Mouse (Mus musculus): ENCODE results near the gene Ssb. TPM values are rescaled to one million over a fixed set of nuclear protein-coding genes. Genes with fewer than 3 reads are reported as not detected.
"Not testable (repeated sequence)": the region's sequence is repeated elsewhere in the genome, so short reads cannot be mapped to it uniquely, and the experiment has no call there.

Gene Ssb
- polyA plus RNA-seq, 1 experiment = 460 TPM

DNA sequence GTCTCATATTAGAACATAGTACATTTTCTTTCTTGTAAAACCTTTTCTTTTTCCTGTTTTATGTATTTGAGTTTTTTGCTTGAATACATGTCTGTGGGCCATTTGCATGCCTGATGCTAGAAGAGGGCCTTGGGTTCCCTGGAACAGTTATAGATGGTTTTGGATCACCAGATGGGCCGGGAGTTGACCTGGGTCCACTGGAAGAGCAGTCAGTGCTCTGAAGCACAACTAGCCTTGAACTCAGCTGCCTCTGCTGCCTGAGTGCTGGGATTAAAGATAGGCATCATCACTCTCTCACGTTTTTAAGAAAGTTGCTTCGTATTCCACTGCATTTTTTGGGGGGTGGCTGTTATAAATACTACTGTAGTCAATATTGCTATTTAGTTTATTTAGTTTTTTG, 42.2 kb downstream of the Ssb start:
- Histone ChIP-seq H3K27ac (ENCODE audit: insufficient read depth, low read length) (no peak overlapping the region), H3K36me3 (ENCODE audit: control insufficient read depth, insufficient read depth, low read length, poor library complexity, severe bottlenecking) (peaks cover 2% of the 10 kb centered on the region; the same call in 1 of the 2 replicates), H3K9me3 (replicated peaks; ENCODE audit: control insufficient read depth, insufficient read depth, low read length, poor library complexity, severe bottlenecking) (no peaks in the 10 kb centered on the region), H3K4me1 (ENCODE audit: control insufficient read depth, insufficient read depth, low read length) (no peaks in the 10 kb centered on the region), H3K27me3 (ENCODE audit: control insufficient read depth, insufficient read depth, low read length, poor library complexity, severe bottlenecking) (no peaks in the 10 kb centered on the region), H3K9ac (ENCODE audit: low read depth, poor library complexity, severe bottlenecking) (no peak overlapping the region), H3K4me3 (ENCODE audit: low read depth, low read length) (no peak overlapping the region)
- TF ChIP-seq POLR2A (IDR thresholded peaks at IDR 0.05; ENCODE audit: insufficient read depth, low read length) (no peak), CTCF (IDR thresholded peaks at IDR 0.05; ENCODE audit: low read depth, low read length) (no peak), EP300 (IDR thresholded peaks at IDR 0.05; ENCODE audit: insufficient read depth, low read depth, low read length) (no peak)

DNA sequence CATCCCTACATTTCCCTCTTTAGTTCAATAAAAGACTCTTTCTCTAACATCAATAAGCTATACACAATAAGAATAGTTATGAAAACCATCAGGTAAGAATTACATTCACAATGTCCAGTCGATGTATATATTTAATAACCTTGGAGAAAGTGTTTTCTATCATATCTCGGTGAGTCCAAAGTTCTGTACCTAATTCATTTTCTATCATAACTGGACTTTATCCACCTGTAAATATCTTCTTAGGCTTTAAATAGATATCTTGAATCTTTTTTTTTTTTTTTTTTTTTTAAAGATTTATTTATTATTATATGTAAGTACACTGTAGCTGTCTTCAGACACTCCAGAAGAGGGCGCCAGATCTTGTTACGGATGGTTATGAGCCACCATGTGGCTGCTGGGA, 46.0 kb downstream of the Ssb start:
- not testable (repeated sequence) for H3K4me1 ChIP-seq (ENCODE audit: control insufficient read depth, insufficient read depth, low read length); H3K36me3 ChIP-seq (ENCODE audit: control insufficient read depth, insufficient read depth, low read length, poor library complexity, severe bottlenecking); H3K4me3 ChIP-seq (ENCODE audit: low read depth, low read length); H3K27ac ChIP-seq (ENCODE audit: insufficient read depth, low read length); H3K9me3 ChIP-seq (replicated peaks; ENCODE audit: control insufficient read depth, insufficient read depth, low read length, poor library complexity, severe bottlenecking); H3K27me3 ChIP-seq (ENCODE audit: control insufficient read depth, insufficient read depth, low read length, poor library complexity, severe bottlenecking); H3K9ac ChIP-seq (ENCODE audit: low read depth, poor library complexity, severe bottlenecking)

DNA sequence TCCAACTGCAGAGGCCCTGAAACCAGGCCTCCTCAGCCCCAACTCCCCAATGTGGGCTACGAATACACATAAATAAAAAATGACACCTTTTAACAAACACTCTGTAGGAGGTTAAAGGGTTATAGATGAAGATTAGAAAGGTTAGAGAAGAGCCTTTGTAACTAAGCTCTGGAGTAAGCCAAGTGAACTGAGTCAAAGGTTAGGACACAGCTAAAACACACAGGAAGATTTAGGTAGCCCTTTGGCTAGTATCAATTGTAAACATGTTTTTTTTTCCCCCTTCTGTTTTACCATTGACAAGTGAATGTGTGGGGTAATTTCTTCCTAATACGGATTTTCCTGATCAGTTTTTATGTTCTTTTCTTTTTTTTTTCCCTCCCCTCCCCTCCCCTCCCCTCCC, 51.4 kb downstream of the Ssb start:
- H3K4me1 ChIP-seq (ENCODE audit: control insufficient read depth, insufficient read depth, low read length) = peaks cover 2% of the 10 kb centered on the region
- no peaks in the 10 kb centered on the region for H3K9me3 ChIP-seq (replicated peaks; ENCODE audit: control insufficient read depth, insufficient read depth, low read length, poor library complexity, severe bottlenecking)
- TF ChIP-seq CTCF (IDR thresholded peaks at IDR 0.05; ENCODE audit: low read depth, low read length) (no peak), POLR2A (IDR thresholded peaks at IDR 0.05; ENCODE audit: insufficient read depth, low read length) (no peak), EP300 (IDR thresholded peaks at IDR 0.05; ENCODE audit: insufficient read depth, low read depth, low read length) (no peak)
- H3K27ac ChIP-seq (ENCODE audit: insufficient read depth, low read length) = peak overlapping the region; percentile 88
- no peak overlapping the region for H3K4me3 ChIP-seq (ENCODE audit: low read depth, low read length)
- no peak overlapping the region; the same call in 1 of the 2 replicates for H3K9ac ChIP-seq (ENCODE audit: low read depth, poor library complexity, severe bottlenecking)
- no peaks in the 10 kb centered on the region for H3K27me3 ChIP-seq (ENCODE audit: control insufficient read depth, insufficient read depth, low read length, poor library complexity, severe bottlenecking)
- H3K36me3 ChIP-seq (ENCODE audit: control insufficient read depth, insufficient read depth, low read length, poor library complexity, severe bottlenecking) = peaks cover 8% of the 10 kb centered on the region

DNA sequence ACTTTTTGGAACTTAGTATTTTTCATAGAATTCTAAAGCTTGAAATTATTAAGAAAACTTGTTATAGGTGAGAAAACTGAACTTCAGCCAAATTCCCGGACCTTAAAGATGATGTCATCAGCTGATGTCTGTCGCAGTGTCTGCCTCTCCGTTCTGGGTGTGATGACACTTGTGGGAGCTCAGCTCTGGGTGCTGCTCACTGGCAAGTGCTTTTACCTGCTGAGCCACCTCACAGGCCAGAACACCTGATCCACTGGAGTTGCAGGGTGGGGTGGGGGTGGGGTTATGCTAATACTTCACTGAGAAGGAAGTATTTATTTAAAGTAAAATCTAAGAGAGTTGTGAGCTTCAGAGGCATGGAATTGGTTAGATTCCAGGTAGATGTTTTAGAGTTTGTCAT, 55.9 kb downstream of the Ssb start:
- Histone ChIP-seq H3K4me1 (ENCODE audit: control insufficient read depth, insufficient read depth, low read length) (peaks cover 2% of the 10 kb centered on the region), H3K4me3 (ENCODE audit: low read depth, low read length) (no peak overlapping the region), H3K27me3 (ENCODE audit: control insufficient read depth, insufficient read depth, low read length, poor library complexity, severe bottlenecking) (no peaks in the 10 kb centered on the region), H3K27ac (ENCODE audit: insufficient read depth, low read length) (no peak overlapping the region), H3K36me3 (ENCODE audit: control insufficient read depth, insufficient read depth, low read length, poor library complexity, severe bottlenecking) (peaks cover 19% of the 10 kb centered on the region), H3K9me3 (replicated peaks; ENCODE audit: control insufficient read depth, insufficient read depth, low read length, poor library complexity, severe bottlenecking) (no peaks in the 10 kb centered on the region), H3K9ac (ENCODE audit: low read depth, poor library complexity, severe bottlenecking) (no peak overlapping the region)
- TF ChIP-seq POLR2A (IDR thresholded peaks at IDR 0.05; ENCODE audit: insufficient read depth, low read length) (no peak), CTCF (IDR thresholded peaks at IDR 0.05; ENCODE audit: low read depth, low read length) (no peak), EP300 (IDR thresholded peaks at IDR 0.05; ENCODE audit: insufficient read depth, low read depth, low read length) (no peak)

Other genes starting within 250 kb of the Ssb start
- gene Bbs5, start 214.4 kb upstream of the Ssb start, polyA plus RNA-seq (2011; ENCODE audit: insufficient read depth, insufficient read length, low read depth, missing spikeins) = 15.9 and 17.7 TPM in 2 replicates
- gene Klhl41, start 191.4 kb upstream of the Ssb start, polyA plus RNA-seq (2011; ENCODE audit: insufficient read depth, insufficient read length, low read depth, missing spikeins) = not detected in 2 replicates
- 23.1 and 27.9 TPM in 2 replicates for gene Fastkd1, start 148.0 kb upstream of the Ssb start, polyA plus RNA-seq (2011; ENCODE audit: insufficient read depth, insufficient read length, low read depth, missing spikeins)
- gene Ppig, start 139.0 kb upstream of the Ssb start, polyA plus RNA-seq (2011; ENCODE audit: insufficient read depth, insufficient read length, low read depth, missing spikeins) = 165 and 179 TPM in 2 replicates
- gene Ccdc173, start 72.0 kb upstream of the Ssb start, polyA plus RNA-seq (2011; ENCODE audit: insufficient read depth, insufficient read length, low read depth, missing spikeins) = 3.7 and 6.1 TPM in 2 replicates
- gene Phospho2, start 71.9 kb upstream of the Ssb start, polyA plus RNA-seq (2011; ENCODE audit: insufficient read depth, insufficient read length, low read depth, missing spikeins) = 10.2 and 11.2 TPM in 2 replicates
- gene Klhl23, start 39.6 kb upstream of the Ssb start, polyA plus RNA-seq (2011; ENCODE audit: insufficient read depth, insufficient read length, low read depth, missing spikeins) = 5.4 and 7.0 TPM in 2 replicates
- 53.2 and 54.5 TPM in 2 replicates for gene Mettl5, start 24.1 kb downstream of the Ssb start, polyA plus RNA-seq (2011; ENCODE audit: insufficient read depth, insufficient read length, low read depth, missing spikeins)
- 59.0 and 65.6 TPM in 2 replicates for gene Ubr3, start 35.7 kb downstream of the Ssb start, polyA plus RNA-seq (2011; ENCODE audit: insufficient read depth, insufficient read length, low read depth, missing spikeins)
- gene Myo3b, start 177.6 kb downstream of the Ssb start, polyA plus RNA-seq (2011; ENCODE audit: insufficient read depth, insufficient read length, low read depth, missing spikeins) = not detected in 2 replicates